Mouse (Mus musculus): ENCODE results near the gene Ncmap. TPM values are rescaled to one million over a fixed set of nuclear protein-coding genes. Genes with fewer than 3 reads are reported as not detected.

Ncmap gene
- polyA plus RNA-seq, 1 experiment from 2014 or later, result 0.71 TPM

DNA sequence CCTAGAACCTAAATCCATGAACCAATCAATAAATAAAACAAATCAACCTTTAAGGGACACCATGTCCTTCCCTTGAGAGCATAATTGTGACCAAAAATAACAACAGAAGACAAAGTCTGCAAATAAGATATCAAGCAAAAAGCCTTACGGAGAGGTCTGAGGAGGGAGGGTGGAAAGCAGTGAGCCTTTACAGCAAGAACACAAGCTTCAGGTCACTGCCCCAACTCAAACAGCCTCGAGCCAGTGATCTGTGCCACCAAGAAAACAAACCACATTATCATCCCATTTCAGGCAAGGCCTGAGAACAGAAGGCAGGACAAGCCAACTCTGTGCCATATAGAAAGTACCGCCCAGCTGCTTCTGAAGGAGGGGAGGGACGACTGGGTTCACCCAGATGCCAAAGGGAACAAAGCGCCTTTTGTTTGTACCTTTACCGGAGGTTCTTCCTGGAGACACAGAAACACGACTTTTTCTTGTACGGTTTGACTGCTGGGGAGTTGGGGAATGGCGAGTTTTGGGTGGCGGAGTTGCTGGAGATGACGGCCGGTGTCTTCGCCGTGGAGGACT lies 60.6 kb downstream of the Ncmap start:
- no peak for ATAC-seq
- Histone ChIP-seq H3K4me1 (replicated peaks; ENCODE audit: control insufficient read depth, insufficient read depth, low read length) (no peaks in the 10 kb centered on the region), H3K9ac (replicated peaks; ENCODE audit: low read depth, low read length) (no peak overlapping the region), H3K4me2 (ENCODE audit: low read length) (no peak overlapping the region), H3K36me3 (ENCODE audit: control insufficient read depth, insufficient read depth) (peaks cover 68% of the 10 kb centered on the region), H3K9me3 (ENCODE audit: control insufficient read depth, low read length) (no peaks in the 10 kb centered on the region), H3K27ac (ENCODE audit: low read length) (no peak overlapping the region), H3K4me3 (replicated peaks; ENCODE audit: low read length) (no peak overlapping the region), H3K27me3 (replicated peaks; ENCODE audit: control insufficient read depth, insufficient read depth, low read length) (no peaks in the 10 kb centered on the region)
- 83% methylated on average over 14 of the region's 14 CpGs for WGBS

DNA sequence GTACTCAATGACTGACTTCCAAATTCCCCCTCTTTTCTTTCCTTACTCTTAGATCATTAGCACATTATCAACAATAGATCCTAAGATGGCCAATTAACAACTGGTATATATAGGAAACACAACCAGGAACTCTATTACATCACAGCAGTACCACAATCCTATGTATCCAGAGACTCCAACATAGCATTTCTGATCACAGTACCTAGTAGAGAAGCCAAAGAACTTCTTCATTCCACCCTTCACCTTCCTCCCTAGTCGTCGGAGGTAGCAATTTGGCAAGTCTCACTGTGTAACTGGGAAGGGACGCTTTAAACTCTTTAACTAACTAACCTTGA lies 62.0 kb downstream of the Ncmap start:
- Histone ChIP-seq H3K4me1 (replicated peaks; ENCODE audit: control insufficient read depth, insufficient read depth, low read length) (no peaks in the 10 kb centered on the region), H3K9me3 (ENCODE audit: control insufficient read depth, low read length) (no peaks in the 10 kb centered on the region), H3K9ac (replicated peaks; ENCODE audit: low read depth, low read length) (no peak overlapping the region), H3K4me2 (ENCODE audit: low read length) (no peak overlapping the region), H3K27ac (ENCODE audit: low read length) (no peak overlapping the region), H3K27me3 (replicated peaks; ENCODE audit: control insufficient read depth, insufficient read depth, low read length) (no peaks in the 10 kb centered on the region), H3K4me3 (replicated peaks; ENCODE audit: low read length) (no peak overlapping the region), H3K36me3 (ENCODE audit: control insufficient read depth, insufficient read depth) (peaks cover 64% of the 10 kb centered on the region)
- 92% methylated on average over 3 of the region's 3 CpGs for WGBS
- ATAC-seq, result no peak

DNA sequence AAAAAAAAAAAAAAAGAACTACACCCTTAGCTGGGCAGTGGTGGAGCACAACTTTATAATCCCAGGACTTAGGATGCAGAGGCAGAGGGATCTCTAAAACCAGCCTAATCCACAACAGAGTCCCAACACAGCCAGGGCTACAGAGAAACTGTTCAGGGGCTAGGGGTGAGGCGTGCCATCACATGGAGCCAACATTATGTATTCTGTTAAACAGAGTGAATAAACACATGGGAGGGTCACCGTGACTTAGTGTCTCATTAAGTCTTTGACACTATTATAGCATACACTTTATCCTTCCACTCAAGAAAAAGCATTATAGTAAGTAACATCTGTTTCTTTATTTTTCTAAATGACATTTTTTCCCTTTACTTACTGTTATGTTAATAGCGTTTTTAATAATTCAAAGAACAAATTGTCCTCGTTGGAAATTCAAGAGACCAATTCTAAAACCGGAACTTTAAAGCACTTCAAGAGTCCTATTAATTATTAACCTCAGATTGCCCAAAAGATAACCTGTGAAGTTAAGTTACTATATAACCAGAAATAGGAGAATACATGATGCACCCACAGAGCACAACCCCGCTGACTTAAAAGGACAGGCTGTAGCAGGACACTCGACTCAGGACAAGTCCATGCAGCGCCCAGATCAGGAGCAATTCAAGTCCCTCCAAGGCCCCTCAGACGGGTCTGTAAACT lies 62.6 kb downstream of the Ncmap start:
- 78% methylated on average over 9 of the region's 9 CpGs for WGBS
- no peak overlapping the region for H3K4me3 ChIP-seq (replicated peaks; ENCODE audit: low read length)
- no peak overlapping the region for H3K4me2 ChIP-seq (ENCODE audit: low read length)
- H3K27ac ChIP-seq (ENCODE audit: low read length), result no peak overlapping the region
- no peak overlapping the region for H3K9ac ChIP-seq (replicated peaks; ENCODE audit: low read depth, low read length)
- no peak for ATAC-seq
- peaks cover 60% of the 10 kb centered on the region for H3K36me3 ChIP-seq (ENCODE audit: control insufficient read depth, insufficient read depth)
- H3K4me1 ChIP-seq (replicated peaks; ENCODE audit: control insufficient read depth, insufficient read depth, low read length), result no peaks in the 10 kb centered on the region
- H3K9me3 ChIP-seq (ENCODE audit: control insufficient read depth, low read length), result no peaks in the 10 kb centered on the region
- H3K27me3 ChIP-seq (replicated peaks; ENCODE audit: control insufficient read depth, insufficient read depth, low read length), result no peaks in the 10 kb centered on the region

DNA sequence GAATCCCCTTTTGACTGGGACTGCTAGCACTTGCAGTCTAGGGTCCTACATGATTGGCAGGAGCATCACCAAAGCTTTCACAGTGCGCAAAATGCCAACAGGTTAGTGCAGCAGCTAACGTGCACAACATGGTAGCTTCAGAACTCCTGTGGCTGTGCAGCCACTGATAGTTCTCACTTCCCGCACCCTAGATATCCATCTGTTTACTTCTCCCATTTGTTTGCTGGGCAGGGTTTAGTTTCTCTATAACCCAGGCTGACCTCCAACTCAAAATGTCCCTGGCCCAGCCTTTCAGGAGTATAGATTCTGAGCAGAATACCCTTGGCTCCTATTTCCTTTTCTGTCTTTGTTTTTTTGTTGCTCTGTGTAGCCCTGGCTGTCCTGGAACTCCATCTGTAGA lies 71.6 kb downstream of the Ncmap start:
- no peak overlapping the region for H3K9ac ChIP-seq (replicated peaks; ENCODE audit: low read depth, low read length)
- H3K27ac ChIP-seq (ENCODE audit: low read length), result no peak overlapping the region
- H3K27me3 ChIP-seq (replicated peaks; ENCODE audit: control insufficient read depth, insufficient read depth, low read length), result no peaks in the 10 kb centered on the region
- H3K4me3 ChIP-seq (replicated peaks; ENCODE audit: low read length), result no peak overlapping the region
- H3K9me3 ChIP-seq (ENCODE audit: control insufficient read depth, low read length), result no peaks in the 10 kb centered on the region
- peaks cover 49% of the 10 kb centered on the region for H3K36me3 ChIP-seq (ENCODE audit: control insufficient read depth, insufficient read depth)
- H3K4me2 ChIP-seq (ENCODE audit: low read length), result no peak overlapping the region
- WGBS, result 93% methylated on average over 3 of the region's 3 CpGs
- no peaks in the 10 kb centered on the region for H3K4me1 ChIP-seq (replicated peaks; ENCODE audit: control insufficient read depth, insufficient read depth, low read length)
- ATAC-seq, result no peak

DNA sequence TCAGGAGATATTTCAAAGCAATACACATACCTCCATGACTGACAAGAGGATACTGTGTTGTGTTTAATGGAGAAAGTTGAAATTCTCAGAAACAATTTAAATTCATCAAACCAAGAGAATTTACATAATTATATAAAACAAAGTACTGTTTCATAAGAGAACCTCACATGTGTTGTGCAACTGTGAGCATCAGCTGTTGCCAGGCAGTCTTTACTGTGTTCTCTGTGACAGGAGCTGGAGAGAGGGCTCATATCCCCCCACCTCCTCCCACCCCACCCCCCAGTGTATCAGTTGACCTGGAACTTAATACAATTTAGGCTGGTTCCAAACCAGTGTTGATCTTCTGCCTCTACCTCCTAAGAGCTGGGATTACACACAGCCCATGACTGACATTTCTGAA lies 72.0 kb downstream of the Ncmap start:
- Histone ChIP-seq H3K9ac (replicated peaks; ENCODE audit: low read depth, low read length) (no peak overlapping the region), H3K9me3 (ENCODE audit: control insufficient read depth, low read length) (no peaks in the 10 kb centered on the region), H3K27ac (ENCODE audit: low read length) (no peak overlapping the region), H3K36me3 (ENCODE audit: control insufficient read depth, insufficient read depth) (peaks cover 48% of the 10 kb centered on the region), H3K4me3 (replicated peaks; ENCODE audit: low read length) (no peak overlapping the region), H3K27me3 (replicated peaks; ENCODE audit: control insufficient read depth, insufficient read depth, low read length) (no peaks in the 10 kb centered on the region), H3K4me1 (replicated peaks; ENCODE audit: control insufficient read depth, insufficient read depth, low read length) (no peaks in the 10 kb centered on the region), H3K4me2 (ENCODE audit: low read length) (no peak overlapping the region)
- ATAC-seq, result no peak

DNA sequence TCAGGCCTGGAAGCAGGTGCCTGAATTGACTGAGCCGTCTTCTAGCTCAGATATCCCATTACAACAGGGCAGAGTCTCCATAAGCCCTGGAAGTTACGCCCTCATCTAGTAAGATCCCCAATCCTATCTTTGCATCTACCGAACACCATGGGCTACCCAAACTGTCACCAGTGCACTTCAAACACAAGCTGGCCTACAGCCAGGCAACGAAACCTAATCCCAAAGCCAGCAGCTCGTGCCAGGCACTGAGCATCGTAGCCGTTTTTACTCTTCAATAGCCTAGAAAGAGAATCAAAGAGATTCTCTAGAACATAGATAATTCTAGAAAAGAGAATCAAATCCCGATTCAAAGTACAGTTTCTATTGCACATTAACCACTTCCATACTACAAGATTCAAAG lies 75.0 kb downstream of the Ncmap start:
- no peak for ATAC-seq
- H3K4me1 ChIP-seq (replicated peaks; ENCODE audit: control insufficient read depth, insufficient read depth, low read length), result no peaks in the 10 kb centered on the region
- no peak overlapping the region for H3K4me3 ChIP-seq (replicated peaks; ENCODE audit: low read length)
- no peaks in the 10 kb centered on the region for H3K9me3 ChIP-seq (ENCODE audit: control insufficient read depth, low read length)
- H3K27me3 ChIP-seq (replicated peaks; ENCODE audit: control insufficient read depth, insufficient read depth, low read length), result no peaks in the 10 kb centered on the region
- no peak overlapping the region for H3K4me2 ChIP-seq (ENCODE audit: low read length)
- 67% methylated on average over 8 of the region's 8 CpGs for WGBS
- peaks cover 37% of the 10 kb centered on the region for H3K36me3 ChIP-seq (ENCODE audit: control insufficient read depth, insufficient read depth)
- no peak overlapping the region for H3K9ac ChIP-seq (replicated peaks; ENCODE audit: low read depth, low read length)
- no peak overlapping the region for H3K27ac ChIP-seq (ENCODE audit: low read length)

MicroRNA genes within 50 kb of the gene (microRNA counts, 519-probe panel; counts per million panel counts)
- microRNA mmu-miR-700, result 1,930 counts per million, percentile 25 among the panel's probes with 10 or more counts

Small RNAs within 50 kb of the gene (microRNA-seq; reads per million reads assigned to microRNA genes)
- 307 reads per million, percentile 68 among the genes with 10 or more reads in this experiment for gene Mir700

Other genes with a start within 250 kb of the Ncmap start
- 97.8 and 125 TPM in 2 replicates for gene Clic4, start 125.4 kb downstream of the Ncmap start, polyA plus RNA-seq (2015; fragmentation: Nextera tagmentation; extraction: Ambion mirVana)
- 179 and 198 TPM in 2 replicates for gene Srrm1, start 44.9 kb downstream of the Ncmap start, polyA plus RNA-seq (2015; fragmentation: Nextera tagmentation; extraction: Ambion mirVana)
- 30.9 and 36.6 TPM in 2 replicates for gene Rcan3, start 35.6 kb upstream of the Ncmap start, polyA plus RNA-seq (2015; fragmentation: Nextera tagmentation; extraction: Ambion mirVana)
- gene Stpg1, start 96.6 kb upstream of the Ncmap start, polyA plus RNA-seq (2015; fragmentation: Nextera tagmentation; extraction: Ambion mirVana), result 0.14 TPM in 1 of 2 replicates, not detected in the other
- gene Nipal3, start 96.8 kb upstream of the Ncmap start, polyA plus RNA-seq (2015; fragmentation: Nextera tagmentation; extraction: Ambion mirVana), result 5.9 and 6.1 TPM in 2 replicates
- gene Grhl3, start 175.4 kb upstream of the Ncmap start, polyA plus RNA-seq (2015; fragmentation: Nextera tagmentation; extraction: Ambion mirVana), result 0.39 and 0.60 TPM in 2 replicates